Mouse (Mus musculus) liver, postnatal 0 days (tissue): ENCODE results near the gene Zfp575. TPM values are rescaled to one million over a fixed set of nuclear protein-coding genes. Genes with fewer than 3 reads are reported as not detected.
A peak's percentile ranks its signal among the peaks of the same experiment; 100 is the strongest.

Source experiments
- ATAC-seq: fragments of 200-750 bp; cut with Nextera tagmentation; 2 replicates; pipeline ENCODE4 v1.8.0; 2017; ENCODE audit warnings: mild to moderate bottlenecking, moderate library complexity
- DNase-seq: peaks from one replicate; pipeline ENCODE4 v3.0.0-alpha.2; 2016
- H3K27ac ChIP-seq: fragments of 300-500 bp; sonication (generic); 2 replicates; pipeline ENCODE4 v1.5.1; 2014; ENCODE audit warnings: antibody characterized with exemption, moderate library complexity, mild to moderate bottlenecking, low read depth
- H3K27me3 ChIP-seq: fragments of 300-500 bp; sonication (generic); 2 replicates; pipeline ENCODE4 v1.6.1; 2014; ENCODE audit warnings: low read length, control low read depth, mixed read lengths; ENCODE audit not compliant: insufficient read depth
- H3K36me3 ChIP-seq: fragments of 300-500 bp; sonication (generic); replicated peaks from 2 replicates; pipeline ENCODE4 v1.6.1; 2014; ENCODE audit warnings: mild to moderate bottlenecking, control low read depth, low read length, moderate library complexity, mixed read lengths; ENCODE audit not compliant: insufficient read depth
- H3K4me1 ChIP-seq: fragments of 300-500 bp; sonication (generic); 2 replicates; pipeline ENCODE4 v1.6.1; 2014; ENCODE audit warnings: antibody characterized with exemption, mild to moderate bottlenecking, control low read depth; ENCODE audit not compliant: insufficient read depth
- H3K4me2 ChIP-seq: fragments of 300-500 bp; sonication (generic); 2 replicates; pipeline ENCODE4 v1.6.1; 2014; ENCODE audit warnings: low read depth, mild to moderate bottlenecking, low read length, moderate library complexity, mixed read lengths
- H3K4me3 ChIP-seq: fragments of 300-500 bp; sonication (generic); 2 replicates; pipeline ENCODE4 v1.5.1; 2014; ENCODE audit warnings: low read depth, low read length
- H3K9ac ChIP-seq: fragments of 300-500 bp; sonication (generic); replicated peaks from 2 replicates; pipeline ENCODE4 v1.6.1; 2014; ENCODE audit warnings: mild to moderate bottlenecking, moderate library complexity
- H3K9me3 ChIP-seq: fragments of 300-500 bp; sonication (generic); 2 replicates; pipeline ENCODE4 v1.6.1; 2016; ENCODE audit warnings: mild to moderate bottlenecking, control low read depth, low read length, mixed read lengths
- CTCF ChIP-seq: sonication (generic); IDR thresholded peaks from 2 replicates; pipeline ENCODE4 v1.5.1; 2016; ENCODE audit warnings: antibody characterized with exemption, low read depth
- EP300 ChIP-seq: IDR thresholded peaks from 2 replicates; pipeline ENCODE4 v1.6.1; 2016; ENCODE audit warnings: antibody characterized with exemption, low read depth, mild to moderate bottlenecking
- WGBS: fragments of 180-500 bp; shearing (Covaris S2); extraction: QIAGEN DNeasy Blood & Tissue Kit; methylation state at CpG from one replicate; pipeline ENCODE4 v1.1.7; 2014; ENCODE audit not compliant: insufficient replicate concordance; 5-methylcytosine and 5-hydroxymethylcytosine counted together
- polyA plus RNA-seq: library from polyadenylated mRNA; unstranded; fragments of >200 nt; fragmentation: Nextera tagmentation; extraction: Ambion mirVana; gene quantifications from 2 replicates; pipeline ENCODE4 v1.2.1, GENCODE M21; 2015

The Zfp575 gene
- 0.13 and 0.15 TPM in 2 replicates for polyA plus RNA-seq

GRCm38 (mm10) chr7:24587330-24588105, at the start of gene Zfp575, which contains the start of gene Ethe1:
Gene Zfp575, minus strand, starts transcription at chr7:24587641.
Gene Ethe1, plus strand, starts transcription at chr7:24587543.
- Histone ChIP-seq H3K36me3 (no peaks in the 10 kb centered on the region), H3K27ac (no peak within 1 kb of the TSS), H3K4me2 (peak within 1 kb of the TSS; percentile 68), H3K4me1 (peaks cover 17% of the 10 kb centered on the region), H3K27me3 (peaks cover 17% of the 10 kb centered on the region), H3K9ac (peak within 1 kb of the TSS; percentile 41; the same call in 1 of the 2 replicates), H3K9me3 (no peaks in the 10 kb centered on the region), H3K4me3 (peak within 1 kb of the TSS; percentile 31)
- no peak for TF ChIP-seq EP300
- no peak for TF ChIP-seq CTCF
- DNase-seq (peak; percentile 42), ATAC-seq (peak; percentile 28; the same call in 1 of the 2 replicates)
- WGBS = 10% methylated on average over 30 of the region's 30 CpGs

GRCm38 (mm10) chr7:24637046-24637445, 49.6 kb upstream of the Zfp575 start:
- WGBS = 9% methylated on average over 18 of the region's 18 CpGs
- Histone ChIP-seq H3K36me3 (no peaks in the 10 kb centered on the region), H3K9me3 (no peaks in the 10 kb centered on the region), H3K9ac (no peak overlapping the region), H3K4me3 (no peak overlapping the region), H3K4me1 (peaks cover 8% of the 10 kb centered on the region), H3K4me2 (no peak overlapping the region), H3K27me3 (peaks cover 45% of the 10 kb centered on the region), H3K27ac (no peak overlapping the region)
- ATAC-seq (no peak), DNase-seq (no peak)
- no peak for TF ChIP-seq CTCF
- TF ChIP-seq EP300 = no peak

GRCm38 (mm10) chr7:24636264-24636663, 48.8 kb upstream of the Zfp575 start, which contains the start of gene Lypd3:
Gene Lypd3, plus strand, starts transcription at chr7:24636550.
- ATAC-seq (no peak), DNase-seq (no peak)
- Histone ChIP-seq H3K36me3 (no peaks in the 10 kb centered on the region), H3K27me3 (peaks cover 45% of the 10 kb centered on the region), H3K9me3 (no peaks in the 10 kb centered on the region), H3K4me3 (no peak within 1 kb of the TSS), H3K9ac (no peak within 1 kb of the TSS), H3K4me1 (peaks cover 8% of the 10 kb centered on the region), H3K27ac (no peak within 1 kb of the TSS), H3K4me2 (no peak within 1 kb of the TSS)
- TF ChIP-seq EP300 (no peak), CTCF (no peak)
- WGBS = 31% methylated on average over 13 of the region's 15 CpGs

GRCm38 (mm10) chr7:24630116-24630880, 42.9 kb upstream of the Zfp575 start:
- Histone ChIP-seq H3K4me3 (no peak overlapping the region), H3K4me1 (peaks cover 6% of the 10 kb centered on the region), H3K27me3 (no peaks in the 10 kb centered on the region), H3K36me3 (0 out of 2 replicates have a peak, but pooled peaks cover 4% of the 10 kb centered on the region), H3K4me2 (no peak overlapping the region), H3K9me3 (no peaks in the 10 kb centered on the region), H3K9ac (no peak overlapping the region), H3K27ac (no peak overlapping the region)
- ATAC-seq = no peak
- DNase-seq = no peak
- WGBS = 79% methylated on average over 10 of the region's 10 CpGs
- TF ChIP-seq EP300 (no peak), CTCF (no peak)

- no peaks in the 10 kb centered on the region for H3K27me3 ChIP-seq
- 59% methylated on average over 4 of the region's 4 CpGs for WGBS
- H3K27ac ChIP-seq = no peak overlapping the region
- no peak for DNase-seq
- no peak for ATAC-seq
- H3K4me3 ChIP-seq = no peak overlapping the region
- H3K9me3 ChIP-seq = no peaks in the 10 kb centered on the region
- H3K4me1 ChIP-seq = peaks cover 6% of the 10 kb centered on the region
- H3K36me3 ChIP-seq = 0 out of 2 replicates have a peak, but pooled peaks cover 9% of the 10 kb centered on the region
- H3K4me2 ChIP-seq = no peak overlapping the region
- H3K9ac ChIP-seq = no peak overlapping the region
- TF ChIP-seq CTCF (no peak), EP300 (no peak)
Measured at GRCm38 (mm10) chr7:24629672-24630071, 42.2 kb upstream of the Zfp575 start.
